Mouse (Mus musculus) embryonic facial prominence, embryonic 15.5 days (tissue): ENCODE measurements around the gene Gm20388. TPM values are rescaled to one million over a fixed set of nuclear protein-coding genes. Genes with fewer than 3 reads are reported as not detected.
"Not testable (repeated sequence)": the region's sequence is repeated elsewhere in the genome, so short reads cannot be mapped to it uniquely, and the experiment has no call there.

Experiments
- ATAC-seq: fragments of 200-750 bp; cut with Nextera tagmentation; 2 replicates; pipeline ENCODE4 v1.8.0; 2017; ENCODE audit warnings: low read depth, moderate TSS enrichment; ENCODE audit not compliant: insufficient number of reproducible peaks, low FRiP score, low TSS enrichment
- H3K27ac ChIP-seq: fragments of 300-500 bp; sonication (generic); replicated peaks from 2 replicates; pipeline ENCODE4 v1.5.1; 2015; ENCODE audit warnings: mild to moderate bottlenecking, inconsistent platforms
- H3K27me3 ChIP-seq: fragments of 300-500 bp; sonication (generic); 2 replicates; pipeline ENCODE4 v1.6.1; 2015; ENCODE audit warnings: inconsistent platforms
- H3K36me3 ChIP-seq: fragments of 300-500 bp; sonication (generic); 2 replicates; pipeline ENCODE4 v1.6.1; 2015; ENCODE audit warnings: mild to moderate bottlenecking, inconsistent platforms
- H3K4me1 ChIP-seq: fragments of 300-500 bp; sonication (generic); 2 replicates; pipeline ENCODE4 v1.6.1; 2015; ENCODE audit warnings: inconsistent platforms
- H3K4me2 ChIP-seq: fragments of 300-500 bp; sonication (generic); replicated peaks from 2 replicates; pipeline ENCODE4 v1.6.1; 2015; ENCODE audit warnings: mild to moderate bottlenecking, inconsistent platforms
- H3K4me3 ChIP-seq: fragments of 300-500 bp; sonication (generic); replicated peaks from 2 replicates; pipeline ENCODE4 v1.5.1; 2015; ENCODE audit warnings: mild to moderate bottlenecking, inconsistent platforms
- H3K9ac ChIP-seq: fragments of 300-500 bp; sonication (generic); 2 replicates; pipeline ENCODE4 v1.6.1; 2015; ENCODE audit warnings: inconsistent platforms
- H3K9me3 ChIP-seq: fragments of 300-500 bp; sonication (generic); replicated peaks from 2 replicates; pipeline ENCODE4 v1.6.1; 2016; ENCODE audit warnings: inconsistent platforms
- WGBS: fragments of 180-500 bp; shearing (Covaris S2); methylation state at CpG from one replicate; pipeline ENCODE4 v1.1.7; 2015; 5-methylcytosine and 5-hydroxymethylcytosine counted together
- polyA plus RNA-seq: library from polyadenylated mRNA; unstranded; fragments of >200 nt; fragmentation: Nextera tagmentation; extraction: Ambion mirVana; gene quantifications from 2 replicates; pipeline ENCODE4 v1.2.1, GENCODE M21; 2015

Gene Gm20388
- polyA plus RNA-seq, 1 experiment from 2014 or later: 8.0 TPM

- no peaks in the 10 kb centered on the region for H3K9me3 ChIP-seq
- 69% methylated on average over 1 of the region's 1 CpGs for WGBS
- no peaks in the 10 kb centered on the region for H3K27me3 ChIP-seq
- H3K4me1 ChIP-seq: peaks cover 34% of the 10 kb centered on the region
- H3K27ac ChIP-seq: peak overlapping the region; percentile 79
- H3K36me3 ChIP-seq: no peaks in the 10 kb centered on the region
- no peak for ATAC-seq
- H3K4me3 ChIP-seq: no peak overlapping the region
- H3K4me2 ChIP-seq: no peak overlapping the region
- no peak overlapping the region for H3K9ac ChIP-seq
Observed at GRCm38 (mm10) chr8:123021259-123021658, 3110.6 kb downstream of the Gm20388 start.

DNA sequence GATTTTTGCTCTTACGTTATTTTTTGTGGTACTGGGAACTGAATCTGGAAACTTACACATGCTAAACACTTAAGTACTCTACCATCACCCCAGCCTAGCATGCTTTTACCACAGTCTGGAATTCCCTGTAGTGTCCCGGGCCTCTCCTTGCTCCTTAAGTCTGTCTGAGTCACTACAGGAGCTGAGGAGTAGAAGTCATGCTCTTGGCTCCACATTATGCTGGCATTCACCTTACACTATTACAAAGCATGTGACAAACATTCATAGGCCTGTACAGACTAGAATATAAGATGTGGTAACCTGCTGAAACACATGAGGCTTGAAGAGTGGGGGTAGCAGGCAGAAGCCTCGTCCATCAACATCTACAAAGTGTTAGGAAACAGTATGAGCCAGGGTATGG is 3112.1 kb downstream of the Gm20388 start:
- 59% methylated on average over 3 of the region's 3 CpGs for WGBS
- ATAC-seq: peak; percentile 65
- H3K27me3 ChIP-seq: no peaks in the 10 kb centered on the region
- H3K27ac ChIP-seq: peak overlapping the region; percentile 44; the same call in 1 of the 2 replicates
- H3K4me2 ChIP-seq: no peak overlapping the region
- no peaks in the 10 kb centered on the region for H3K9me3 ChIP-seq
- H3K4me1 ChIP-seq: peaks cover 24% of the 10 kb centered on the region
- H3K9ac ChIP-seq: no peak overlapping the region
- no peaks in the 10 kb centered on the region for H3K36me3 ChIP-seq
- H3K4me3 ChIP-seq: no peak overlapping the region

- Histone ChIP-seq H3K4me1 (peaks cover 13% of the 10 kb centered on the region), H3K9me3 (no peaks in the 10 kb centered on the region), H3K36me3 (no peaks in the 10 kb centered on the region), H3K4me3 (no peak overlapping the region), H3K9ac (no peak overlapping the region), H3K27ac (no peak overlapping the region), H3K27me3 (no peaks in the 10 kb centered on the region), H3K4me2 (no peak overlapping the region)
- no peak for ATAC-seq
- 93% methylated on average over 2 of the region's 2 CpGs for WGBS
Observed at GRCm38 (mm10) chr8:123024226-123024625, 3113.6 kb downstream of the Gm20388 start.

GRCm38 (mm10) chr8:123025951-123026351 is 3115.3 kb downstream of the Gm20388 start:
- Histone ChIP-seq H3K9me3 (no peaks in the 10 kb centered on the region), H3K27ac (no peak overlapping the region), H3K4me3 (no peak overlapping the region), H3K9ac (no peak overlapping the region), H3K36me3 (no peaks in the 10 kb centered on the region), H3K4me1 (peaks cover 13% of the 10 kb centered on the region), H3K4me2 (no peak overlapping the region), H3K27me3 (no peaks in the 10 kb centered on the region)
- 75% methylated on average over 3 of the region's 3 CpGs for WGBS
- ATAC-seq: no peak

GRCm38 (mm10) chr8:123027786-123028185 is 3117.1 kb downstream of the Gm20388 start:
- 91% methylated on average over 8 of the region's 8 CpGs for WGBS

DNA sequence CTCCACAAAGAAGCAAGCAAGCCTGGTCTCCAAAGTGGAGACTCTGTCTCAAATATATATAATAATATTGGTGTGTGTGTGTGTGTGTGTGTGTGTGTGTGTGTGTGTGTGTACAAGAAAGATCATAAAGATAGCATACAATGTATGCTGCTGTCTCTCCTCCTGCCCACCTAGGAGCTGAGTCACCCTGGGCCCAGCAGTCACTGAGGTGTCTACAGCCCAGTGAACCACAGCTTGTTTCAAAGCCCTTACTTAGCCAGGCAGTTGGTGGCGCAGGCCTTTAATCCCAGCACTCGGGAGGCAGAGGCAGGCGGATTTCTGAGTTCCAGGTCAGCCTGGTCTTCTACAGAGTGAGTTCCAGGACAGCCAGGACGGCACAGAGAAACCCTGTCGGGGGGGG is 3119.4 kb downstream of the Gm20388 start:
- H3K36me3 ChIP-seq, H3K9ac ChIP-seq, H3K27me3 ChIP-seq, H3K27ac ChIP-seq, H3K9me3 ChIP-seq, H3K4me2 ChIP-seq, H3K4me3 ChIP-seq, ATAC-seq: not testable (repeated sequence)
- 72% methylated on average over 5 of the region's 5 CpGs for WGBS
- peaks cover 20% of the 10 kb centered on the region; the same call in 1 of the 2 replicates for H3K4me1 ChIP-seq

More at GRCm38 (mm10) chr8:123027786-123028185, 3117.1 kb downstream of the Gm20388 start:
- ATAC-seq: no peak
- H3K9ac ChIP-seq: no peak overlapping the region
- no peaks in the 10 kb centered on the region for H3K9me3 ChIP-seq
- H3K4me3 ChIP-seq: no peak overlapping the region
- no peaks in the 10 kb centered on the region for H3K27me3 ChIP-seq
- no peak overlapping the region for H3K4me2 ChIP-seq
- 0 out of 2 replicates have a peak, but pooled peaks cover 6% of the 10 kb centered on the region for H3K4me1 ChIP-seq
- no peaks in the 10 kb centered on the region for H3K36me3 ChIP-seq
- H3K27ac ChIP-seq: no peak overlapping the region

DNA sequence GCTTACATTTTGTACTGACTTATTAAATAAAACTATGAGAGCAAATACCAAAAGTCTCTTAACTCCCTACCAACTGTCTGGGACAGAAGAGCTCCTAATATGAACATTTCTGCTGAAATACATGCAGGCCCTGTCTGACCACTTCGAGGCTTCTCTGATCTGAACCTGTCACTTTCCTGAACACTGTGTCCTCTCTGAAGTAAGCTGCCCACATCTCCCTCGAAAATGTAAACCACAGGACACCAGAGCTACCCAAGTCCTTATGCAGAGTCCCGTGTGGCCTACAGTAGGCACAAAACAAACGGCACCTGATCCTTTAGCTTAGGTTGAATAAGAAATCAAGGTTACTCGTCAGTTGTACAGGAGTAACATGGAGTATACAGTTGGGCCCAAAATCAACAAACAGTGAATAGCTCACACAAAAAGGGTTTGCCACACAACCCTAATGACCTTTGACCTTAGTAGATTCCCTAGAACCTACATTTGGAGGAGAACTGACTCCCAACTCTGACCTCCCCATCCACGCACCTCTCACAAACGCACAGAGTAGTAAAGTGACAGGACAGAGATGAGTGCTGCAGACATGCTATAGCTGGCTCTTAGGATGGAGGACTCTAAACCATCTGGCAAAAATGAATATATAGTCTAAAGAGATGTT is 3120.8 kb downstream of the Gm20388 start:
- Histone ChIP-seq H3K4me1 (peaks cover 19% of the 10 kb centered on the region; the same call in 1 of the 2 replicates), H3K27me3 (no peaks in the 10 kb centered on the region), H3K36me3 (no peaks in the 10 kb centered on the region), H3K4me2 (no peak overlapping the region), H3K4me3 (no peak overlapping the region), H3K27ac (no peak overlapping the region), H3K9ac (no peak overlapping the region), H3K9me3 (no peaks in the 10 kb centered on the region)
- WGBS: 75% methylated on average over 7 of the region's 7 CpGs
- ATAC-seq: no peak

- H3K9me3 ChIP-seq: no peaks in the 10 kb centered on the region
- no peak overlapping the region for H3K27ac ChIP-seq
- no peaks in the 10 kb centered on the region for H3K27me3 ChIP-seq
- H3K4me3 ChIP-seq: no peak overlapping the region
- no peak for ATAC-seq
- H3K36me3 ChIP-seq: no peaks in the 10 kb centered on the region
- no peak overlapping the region for H3K9ac ChIP-seq
- H3K4me2 ChIP-seq: no peak overlapping the region
- H3K4me1 ChIP-seq: peaks cover 29% of the 10 kb centered on the region
Observed at GRCm38 (mm10) chr8:123032730-123033129, 3122.1 kb downstream of the Gm20388 start.

- ATAC-seq: no peak
- Histone ChIP-seq H3K27ac (0 out of 2 replicates have a peak overlapping the region, but pooled peaks have one; percentile 7), H3K4me1 (peaks cover 29% of the 10 kb centered on the region)
Observed at GRCm38 (mm10) chr8:123033431-123033830, 3122.8 kb downstream of the Gm20388 start.

DNA sequence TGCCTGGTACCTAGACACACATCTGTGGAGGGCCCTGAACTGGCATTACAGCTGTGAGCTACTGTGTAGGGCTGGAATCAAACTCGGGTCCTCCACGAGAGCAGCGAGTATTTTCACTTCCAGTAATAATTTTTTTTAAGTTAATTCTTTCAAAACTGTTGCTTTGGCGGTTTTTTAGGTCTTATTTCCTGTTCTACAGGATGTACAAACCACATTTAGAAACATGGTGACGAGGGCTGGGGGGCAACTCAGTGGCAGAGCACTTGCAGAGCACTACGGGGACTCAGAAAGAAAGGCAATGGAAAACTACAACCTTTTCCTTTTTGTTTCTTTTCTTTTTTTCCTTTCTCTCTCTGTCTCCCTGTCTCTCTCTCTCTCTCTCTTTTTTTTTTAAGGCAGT is 3123.5 kb downstream of the Gm20388 start:
- 63% methylated on average over 6 of the region's 6 CpGs for WGBS
- Histone ChIP-seq H3K27me3 (no peaks in the 10 kb centered on the region), H3K4me1 (peaks cover 31% of the 10 kb centered on the region), H3K4me3 (no peak overlapping the region), H3K4me2 (no peak overlapping the region), H3K9ac (no peak overlapping the region), H3K27ac (no peak overlapping the region), H3K36me3 (no peaks in the 10 kb centered on the region), H3K9me3 (no peaks in the 10 kb centered on the region)
- no peak for ATAC-seq

More at GRCm38 (mm10) chr8:123033431-123033830, 3122.8 kb downstream of the Gm20388 start:
- no peak overlapping the region for H3K4me2 ChIP-seq
- no peak overlapping the region for H3K9ac ChIP-seq
- no peaks in the 10 kb centered on the region for H3K36me3 ChIP-seq
- no peak overlapping the region for H3K4me3 ChIP-seq
- no peaks in the 10 kb centered on the region for H3K27me3 ChIP-seq
- no peaks in the 10 kb centered on the region for H3K9me3 ChIP-seq

DNA sequence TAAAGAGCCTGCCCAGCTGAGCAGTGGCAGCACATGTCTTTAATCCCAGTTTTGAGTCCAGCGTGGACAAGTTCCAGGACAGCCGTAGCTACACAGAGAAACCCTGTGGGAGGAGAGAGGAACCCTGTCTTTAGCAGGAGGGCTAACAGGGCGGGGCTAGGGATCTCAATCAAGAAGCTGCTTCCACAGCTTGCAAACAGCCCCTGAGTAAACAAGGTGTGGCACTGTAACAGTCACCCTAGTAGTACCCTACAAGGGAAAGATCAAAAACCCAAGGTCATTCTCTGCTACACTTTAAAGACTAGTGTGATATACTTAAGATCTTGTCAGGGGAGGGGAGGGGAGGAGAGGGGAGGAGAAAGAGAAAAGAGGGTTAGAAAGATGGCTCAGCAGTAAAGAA is 3126.3 kb downstream of the Gm20388 start:
- 36% methylated on average over 3 of the region's 3 CpGs for WGBS
- no peak overlapping the region for H3K4me2 ChIP-seq
- peaks cover 50% of the 10 kb centered on the region for H3K4me1 ChIP-seq
- H3K9ac ChIP-seq: no peak overlapping the region
- H3K36me3 ChIP-seq: no peaks in the 10 kb centered on the region
- H3K9me3 ChIP-seq: no peaks in the 10 kb centered on the region
- no peak overlapping the region for H3K27ac ChIP-seq
- H3K4me3 ChIP-seq: no peak overlapping the region
- H3K27me3 ChIP-seq: no peaks in the 10 kb centered on the region
- no peak for ATAC-seq

DNA sequence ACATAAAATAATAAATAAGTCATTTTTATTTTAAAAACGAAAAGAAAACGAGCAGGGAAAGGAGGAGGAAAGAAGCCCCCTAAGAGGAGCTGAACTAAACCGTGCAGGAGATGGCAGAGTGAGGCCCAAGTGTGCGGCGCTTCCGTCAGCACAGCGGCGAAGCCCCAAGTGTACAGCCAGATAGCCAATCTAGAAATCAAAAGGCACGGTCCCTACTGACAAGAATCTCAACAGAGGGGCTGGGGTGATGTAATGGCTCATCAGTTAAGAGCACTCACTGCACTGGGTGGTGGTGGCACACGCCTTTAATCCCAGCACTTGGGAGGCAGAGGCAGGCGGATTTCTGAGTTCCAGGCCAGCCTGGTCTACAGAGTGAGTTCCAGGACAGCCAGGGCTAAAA is 3126.8 kb downstream of the Gm20388 start:
- Histone ChIP-seq H3K4me3 (no peak overlapping the region), H3K27me3 (no peaks in the 10 kb centered on the region), H3K9ac (no peak overlapping the region), H3K4me2 (no peak overlapping the region), H3K36me3 (no peaks in the 10 kb centered on the region), H3K27ac (no peak overlapping the region), H3K4me1 (peaks cover 50% of the 10 kb centered on the region), H3K9me3 (no peaks in the 10 kb centered on the region)
- no peak for ATAC-seq
- 85% methylated on average over 11 of the region's 11 CpGs for WGBS
